Comparison of ENCODE assay signal across 17 mouse cellular contexts in genomic region chr19:27537066-27537465, GRCm38 (mm10).
"Had no signal": no experiment of that assay in that cellular context is flagged by ENCODE, and none has a peak within 500 bp of the region (broad histone marks: within the 10 kb centered on the region; RNA-seq: fewer than 3 reads in every experiment).

No protein-coding gene starts in this region.

- H3K4me3 ChIP-seq: limb, embryonic 10.5 days; limb, embryonic 13.5 days; liver, embryonic 12.5 days; liver, embryonic 15.5 days; lung, embryonic 15.5 days; megakaryocyte, embryonic 14.5 days; midbrain, embryonic 12.5 days had no signal

- H3K27me3 ChIP-seq: limb, embryonic 13.5 days; liver, embryonic 12.5 days; liver, embryonic 15.5 days; lung, embryonic 15.5 days; megakaryocyte, embryonic 14.5 days had no signal

- H3K27ac ChIP-seq: limb, embryonic 10.5 days; limb, embryonic 13.5 days; liver, embryonic 12.5 days; liver, embryonic 15.5 days; lung, embryonic 15.5 days; midbrain, embryonic 12.5 days had no signal

- H3K9ac ChIP-seq: limb, embryonic 13.5 days; liver, embryonic 12.5 days; liver, embryonic 15.5 days; lung, embryonic 15.5 days; midbrain, embryonic 12.5 days had no signal

- H3K9me3 ChIP-seq: limb, embryonic 10.5 days; limb, embryonic 13.5 days; liver, embryonic 12.5 days; liver, embryonic 15.5 days; lung, embryonic 15.5 days; megakaryocyte, embryonic 14.5 days; midbrain, embryonic 12.5 days had no signal

- H3K36me3 ChIP-seq: limb, embryonic 10.5 days; limb, embryonic 13.5 days; liver, embryonic 12.5 days; liver, embryonic 15.5 days; lung, embryonic 15.5 days; midbrain, embryonic 12.5 days had no signal

- ATAC-seq: liver, embryonic 12.5 days had no signal

- H3K4me1 ChIP-seq: limb, embryonic 10.5 days; limb, embryonic 13.5 days; liver, embryonic 12.5 days; liver, embryonic 15.5 days; lung, embryonic 15.5 days; megakaryocyte, embryonic 14.5 days had no signal

- H3K4me2 ChIP-seq: limb, embryonic 13.5 days; liver, embryonic 12.5 days; liver, embryonic 15.5 days; lung, embryonic 15.5 days; midbrain, embryonic 12.5 days had no signal

- DNase-seq: kidney, adult 11 months; kidney, postnatal 10 days; kidney, postnatal 4 days; liver; lung, adult 18-20 months; lung, postnatal 10 days; lung, postnatal 36 days; thymus, adult 18-20 months; thymus, postnatal 14 days; thymus, postnatal 4 days had no signal
